Mouse (Mus musculus) kidney, adult 18-20 months (tissue): ENCODE measurements at regions not wholly inside any gene's neighbourhood (a gene's known extent, or its start where the extent isn't known, plus 50 kb on each side); places are given as distances from the start of the nearest gene placed in this dataset.

Source experiments
- DNase-seq: peaks from one replicate; pipeline ENCODE4 v3.0.0; 2021

DNA sequence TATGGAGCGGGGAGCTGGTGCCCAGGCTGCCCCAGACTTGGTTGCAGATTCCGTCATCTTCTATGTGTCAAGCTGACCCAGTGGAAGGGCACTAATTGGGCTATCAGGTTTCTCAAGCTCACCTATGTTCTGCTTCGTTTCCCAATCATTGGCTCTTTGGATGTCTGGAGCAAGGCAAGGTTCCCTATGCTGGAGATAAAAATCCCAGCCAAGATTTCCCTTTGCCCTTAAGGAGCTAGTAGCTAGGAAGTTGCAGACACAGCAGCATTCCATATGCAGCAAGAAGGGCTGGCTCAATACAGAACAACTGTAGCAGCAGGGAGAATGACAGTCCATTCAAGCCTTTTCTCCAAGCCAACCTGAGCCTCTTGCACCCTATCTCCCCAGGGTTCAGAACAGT lies 159.2 kb upstream of the Zfp706 start:
- no peak for DNase-seq

DNA sequence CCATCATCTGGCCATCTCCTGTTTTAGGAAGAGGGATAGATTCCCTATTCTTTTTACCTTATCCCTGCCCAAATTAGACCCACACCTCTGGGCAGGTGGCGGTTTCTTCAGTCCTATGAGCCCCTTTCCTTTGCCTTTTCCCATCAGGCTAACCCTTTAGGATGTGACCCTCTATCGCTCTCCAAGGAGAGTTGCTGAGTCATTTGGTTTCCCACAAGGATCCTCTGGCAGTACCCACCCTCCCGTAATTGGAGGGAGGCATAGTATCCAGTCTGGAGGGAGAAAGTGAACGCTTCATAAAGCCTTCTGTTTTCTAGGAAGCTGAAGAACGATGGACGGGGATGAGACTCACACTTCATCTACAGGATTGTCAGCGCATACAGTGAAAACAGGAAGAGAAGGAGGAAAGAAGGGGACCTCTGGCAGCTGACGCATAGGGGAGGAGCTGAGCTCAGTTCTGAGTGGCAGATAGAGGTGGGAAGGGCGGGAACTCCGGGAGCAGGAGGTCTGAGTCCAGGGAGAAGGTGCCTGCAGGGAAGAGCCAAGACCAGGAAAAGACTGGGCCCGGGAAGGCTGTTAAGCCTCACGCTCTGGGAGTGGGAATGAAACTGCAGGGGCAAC lies 158.4 kb upstream of the Zfp706 start:
- peak; percentile 11 for DNase-seq

DNA sequence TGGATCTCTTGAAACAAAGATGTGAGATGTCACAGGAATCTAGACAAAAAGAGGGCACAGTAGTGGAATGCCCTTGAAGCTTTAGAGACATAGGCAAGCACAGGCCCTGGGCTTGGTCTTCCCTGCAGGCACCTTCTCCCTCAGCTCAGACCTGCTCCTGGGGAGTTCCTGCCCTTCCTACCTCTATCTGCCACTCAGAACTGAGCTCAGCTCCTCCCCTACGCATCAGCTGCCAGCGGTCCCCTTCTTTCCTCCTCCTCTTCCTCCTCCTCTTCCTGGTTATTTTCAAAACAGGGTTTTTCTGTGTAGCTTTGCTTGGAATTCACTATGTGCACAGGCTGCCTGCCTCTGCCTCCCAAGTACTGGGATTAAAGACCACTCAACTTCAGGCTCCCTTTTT lies 157.6 kb upstream of the Zfp706 start:
- no peak for DNase-seq

DNA sequence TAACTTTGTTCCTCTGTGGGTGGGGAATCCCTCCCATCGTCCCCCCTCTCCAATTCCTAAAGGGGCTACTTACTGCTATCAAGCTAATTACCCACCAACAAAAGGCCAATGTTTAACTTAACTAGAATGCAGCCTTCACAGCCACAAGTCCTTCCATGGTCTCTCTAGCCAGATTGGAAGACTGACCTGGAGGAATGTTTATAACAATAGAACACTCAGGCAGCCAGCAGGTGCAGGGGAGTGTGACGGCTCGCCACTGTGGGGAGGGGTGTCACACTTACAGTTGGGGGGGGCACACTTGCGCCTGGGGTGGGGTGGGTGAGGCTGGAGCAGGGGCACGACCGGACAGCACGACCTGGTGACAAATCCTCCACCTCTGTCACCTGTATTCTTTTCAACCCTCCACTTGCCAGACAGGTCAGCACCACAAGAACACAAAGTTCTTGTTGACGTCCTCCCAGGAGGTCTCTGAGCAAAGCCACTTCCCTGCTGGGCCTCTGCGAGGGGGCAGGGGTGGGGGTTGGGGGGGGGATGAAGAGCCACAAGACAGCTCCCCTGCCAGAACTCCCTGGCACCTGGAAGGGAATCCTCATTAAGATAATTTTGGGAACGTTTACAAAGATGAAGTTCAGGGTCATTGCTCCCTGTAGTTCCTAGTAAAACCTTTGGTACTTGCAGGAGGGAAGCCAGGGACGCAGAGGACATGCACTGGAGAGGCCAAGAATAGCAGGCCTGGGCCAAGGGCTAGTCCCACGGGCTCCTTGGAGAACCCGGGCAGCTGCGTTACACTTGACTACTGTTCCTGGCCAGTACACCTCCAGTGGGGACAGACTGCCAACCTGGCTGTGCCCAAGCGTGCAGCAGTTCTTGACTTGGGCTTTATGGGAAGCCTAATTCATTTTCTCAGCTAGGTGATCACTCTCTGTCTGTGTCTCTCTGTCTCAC lies 156.9 kb upstream of the Zfp706 start:
- peak; percentile 56 for DNase-seq

DNA sequence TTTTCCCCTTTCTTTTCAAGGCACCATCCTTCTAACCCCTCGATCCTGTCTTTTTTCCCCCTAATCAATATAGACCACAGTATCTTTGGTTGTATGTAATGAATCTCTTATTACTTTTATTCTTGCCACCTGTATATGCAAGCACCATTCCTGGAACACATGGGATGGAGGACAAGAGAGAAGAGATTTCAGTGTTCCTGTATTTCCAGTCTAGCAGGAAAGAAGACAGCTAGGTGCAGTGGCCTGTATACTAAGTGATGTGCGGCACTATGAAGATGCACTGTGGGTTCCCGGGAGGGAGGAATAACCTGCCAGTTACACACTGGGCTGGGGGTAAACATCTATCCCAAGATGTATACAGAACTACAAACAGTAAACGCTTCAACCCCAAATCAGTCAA lies 152.4 kb upstream of the Zfp706 start:
- no peak for DNase-seq

DNA sequence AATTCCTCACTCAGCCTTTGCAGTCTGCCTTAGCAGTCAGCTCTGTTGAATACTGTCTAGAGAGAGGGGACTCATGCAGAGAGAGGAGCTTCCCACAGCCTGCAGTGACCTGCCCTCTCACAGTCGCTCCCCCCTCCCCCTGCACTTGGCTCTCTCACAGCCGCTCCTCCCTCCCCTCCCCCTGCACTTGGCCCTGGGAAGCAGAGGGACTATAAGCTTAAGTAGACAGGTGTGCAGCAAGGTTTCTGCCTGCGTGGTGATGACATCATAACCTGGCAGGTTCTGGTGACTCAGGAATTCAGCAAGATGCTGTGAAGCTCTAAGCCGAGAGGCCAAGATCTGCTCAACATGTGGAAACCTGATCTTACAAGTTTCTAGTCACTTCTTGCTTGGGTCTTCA lies 151.8 kb upstream of the Zfp706 start:
- peak; percentile 25 for DNase-seq

GRCm38 (mm10) chr15:37157386-37157785 lies 149.8 kb upstream of the Zfp706 start:
- DNase-seq, result peak; percentile 38

DNA sequence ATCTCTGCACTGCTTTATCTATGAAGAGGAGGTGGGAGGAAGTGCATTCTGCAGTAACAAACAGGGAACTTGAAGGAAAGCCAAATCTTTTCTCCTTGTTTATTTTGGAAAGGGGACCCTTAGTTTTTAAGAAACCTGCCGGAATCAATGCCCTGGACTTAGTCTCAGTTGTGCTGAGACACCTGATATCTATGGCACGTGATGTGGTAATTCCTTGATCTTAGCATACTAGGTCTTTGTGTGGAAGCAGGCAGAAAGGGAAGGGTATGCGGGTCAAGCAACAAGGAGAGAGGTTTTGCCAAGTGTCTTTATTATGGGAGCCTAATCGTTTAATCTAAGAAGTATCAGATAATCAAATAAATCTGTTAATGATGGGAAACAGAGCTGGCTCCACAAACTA lies 147.4 kb upstream of the Zfp706 start:
- no peak for DNase-seq

DNA sequence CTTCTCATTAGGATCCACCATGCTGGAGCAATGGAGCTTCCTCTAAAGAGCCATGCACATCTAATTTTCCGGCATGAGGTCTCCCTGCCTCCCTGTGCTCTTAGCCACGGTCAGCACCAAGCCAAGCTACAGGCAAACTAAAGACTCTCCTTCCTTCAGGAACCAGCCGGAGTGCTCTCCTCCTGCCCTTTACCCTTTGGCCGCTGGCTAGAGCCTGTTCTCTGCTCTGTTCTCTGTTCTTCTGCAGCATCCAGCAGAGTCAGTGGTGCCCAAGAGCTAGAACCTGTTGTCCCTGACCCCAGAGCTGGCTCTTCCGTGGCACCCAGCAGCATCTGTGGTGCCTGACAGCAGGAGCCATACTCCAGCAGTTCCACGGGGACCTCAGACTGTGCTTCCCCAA lies 145.6 kb upstream of the Zfp706 start:
- peak; percentile 25 for DNase-seq

- peak; percentile 81 for DNase-seq
Measured at GRCm38 (mm10) chr15:37135590-37136164, 128.1 kb upstream of the Zfp706 start.

DNA sequence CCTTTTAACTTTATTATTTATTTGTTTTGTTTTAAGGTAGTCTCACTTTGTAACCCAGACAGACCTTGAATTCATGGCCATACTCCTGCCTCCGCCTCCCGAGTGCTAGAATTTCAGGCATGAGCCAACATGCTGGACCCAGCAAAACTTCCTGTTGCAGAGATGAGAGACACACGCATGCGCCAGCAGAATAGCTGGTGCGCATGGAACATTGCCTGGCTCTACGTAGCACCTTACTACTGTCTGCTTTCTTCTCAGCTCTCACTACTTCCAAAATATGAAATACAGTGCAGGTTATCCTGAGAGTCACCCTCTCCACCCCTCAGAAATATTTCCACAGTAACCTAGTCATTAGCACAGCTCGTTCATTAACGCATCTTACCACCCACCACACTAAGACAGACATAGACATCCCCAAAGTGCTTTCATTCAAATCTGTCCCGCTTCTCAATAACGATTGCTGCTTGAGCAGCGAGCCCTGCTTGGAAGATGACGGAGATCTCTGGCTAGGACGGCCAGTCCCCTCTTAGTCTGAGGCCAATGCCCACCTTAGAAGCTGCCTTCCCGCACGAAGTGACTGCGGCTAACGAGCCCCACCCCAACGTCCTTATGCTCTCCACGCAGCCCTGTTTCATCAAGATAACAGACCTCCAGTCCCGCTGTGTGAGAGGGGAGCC lies 127.5 kb upstream of the Zfp706 start:
- peak; percentile 42 for DNase-seq

- peak; percentile 10 for DNase-seq
Measured at GRCm38 (mm10) chr15:37134386-37134785, 126.8 kb upstream of the Zfp706 start.

DNA sequence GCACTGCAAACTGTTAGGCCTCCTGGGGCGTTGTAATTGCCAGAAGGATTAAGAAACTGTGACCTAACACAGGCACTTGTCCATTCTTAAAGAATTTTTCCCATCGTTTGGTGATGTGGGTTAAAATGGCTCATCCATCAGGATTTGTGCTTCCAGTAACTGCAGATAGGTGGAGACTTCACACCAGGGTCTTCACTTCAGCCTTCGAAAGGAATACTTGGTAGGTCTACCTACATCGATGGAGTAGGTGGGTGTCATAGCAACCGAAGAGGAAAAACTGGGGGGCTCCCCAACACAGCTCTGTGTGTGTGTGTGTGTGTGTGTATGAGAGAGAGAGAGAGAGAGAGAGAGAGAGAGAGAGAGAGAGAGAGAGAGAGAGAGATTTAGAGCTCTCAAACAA lies 126.3 kb upstream of the Zfp706 start:
- peak; percentile 23 for DNase-seq

GRCm38 (mm10) chr15:37127681-37128080 lies 120.1 kb upstream of the Zfp706 start:
- DNase-seq, result no peak

DNA sequence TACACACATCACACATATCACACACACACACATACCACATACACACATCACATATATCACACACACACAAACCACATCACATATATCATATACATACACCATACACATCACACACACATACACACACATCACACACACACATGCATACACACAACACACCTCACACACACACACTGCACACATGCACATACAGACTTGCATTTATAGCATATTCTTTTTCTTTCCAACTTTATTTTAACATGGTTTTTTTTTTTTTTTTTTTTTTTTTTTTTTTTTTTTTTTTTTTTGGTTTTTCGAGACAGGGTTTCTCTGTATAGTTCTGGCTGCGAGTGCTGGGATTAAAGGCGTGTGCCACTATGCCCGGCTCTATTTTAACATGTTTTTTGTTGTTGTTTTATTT lies 119.6 kb upstream of the Zfp706 start:
- DNase-seq, result no peak

DNA sequence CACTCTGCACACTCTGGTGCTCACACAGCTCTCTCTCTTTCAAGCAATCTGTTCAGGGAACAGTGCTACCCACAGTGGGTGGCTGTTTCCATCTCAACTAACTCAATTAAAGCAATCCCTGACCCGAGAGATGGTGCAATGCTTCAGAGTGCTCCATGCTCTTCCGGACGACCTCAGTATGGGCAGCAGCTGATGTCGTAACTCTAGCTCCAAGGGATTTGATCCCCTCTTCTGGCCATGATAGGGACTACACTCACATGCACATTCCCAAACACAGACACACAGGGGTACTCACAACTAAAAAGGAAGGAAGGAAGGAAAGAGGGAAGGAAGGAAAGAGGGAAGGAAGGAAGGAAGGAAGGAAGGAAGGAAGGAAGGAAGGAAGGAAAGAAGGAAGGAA lies 118.2 kb upstream of the Zfp706 start:
- no peak for DNase-seq

DNA sequence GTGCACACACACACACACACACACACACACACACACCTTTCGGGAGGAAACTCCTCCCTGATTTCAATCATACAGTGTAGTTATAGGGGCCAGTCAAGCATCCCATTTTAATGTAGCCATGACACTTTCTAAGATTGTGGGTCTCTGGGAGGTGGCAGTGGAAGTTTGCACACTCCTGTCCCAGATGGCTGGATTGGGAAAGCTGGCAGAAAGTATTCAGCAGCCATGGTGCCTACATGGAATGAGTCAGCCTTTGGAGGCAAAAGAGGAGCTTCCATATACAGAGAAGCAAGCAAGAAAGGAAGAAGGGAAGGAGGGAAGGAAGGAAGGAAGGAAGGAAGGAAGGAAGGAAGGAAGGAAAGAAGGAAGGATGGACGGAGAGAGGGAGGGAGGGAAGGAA lies 117.4 kb upstream of the Zfp706 start:
- DNase-seq, result no peak

GRCm38 (mm10) chr15:37124299-37124698 lies 116.7 kb upstream of the Zfp706 start:
- DNase-seq, result peak; percentile 24

GRCm38 (mm10) chr15:37120381-37120780 lies 112.8 kb upstream of the Zfp706 start:
- peak; percentile 88 for DNase-seq

- DNase-seq, result peak; percentile 75
Measured at GRCm38 (mm10) chr15:37114119-37114518, 106.5 kb upstream of the Zfp706 start.

DNA sequence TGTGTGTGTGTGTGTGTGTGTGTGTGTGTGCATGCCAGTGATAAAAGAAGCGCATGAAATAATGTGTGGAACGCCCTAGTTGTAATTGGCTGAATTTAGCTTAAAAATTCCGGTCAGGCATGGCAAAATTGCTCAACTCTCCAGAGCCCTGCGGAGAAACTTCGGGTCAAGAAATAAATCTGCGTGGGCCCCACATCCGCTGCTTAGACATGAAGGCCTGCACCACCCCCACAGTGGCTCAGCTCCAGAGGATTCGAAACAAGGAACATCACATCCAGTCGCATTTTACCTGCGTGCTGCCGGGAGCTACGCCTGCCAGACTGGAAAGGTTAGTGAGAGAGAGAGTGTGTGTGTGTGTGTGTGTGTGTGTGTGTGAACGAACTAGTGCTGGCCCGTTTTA lies 102.9 kb upstream of the Zfp706 start:
- no peak for DNase-seq

GRCm38 (mm10) chr15:37102035-37102555 lies 94.5 kb upstream of the Zfp706 start:
- DNase-seq, result peak; percentile 34

- no peak for DNase-seq
Measured at GRCm38 (mm10) chr15:37101419-37101818, 93.8 kb upstream of the Zfp706 start.
